Mouse (Mus musculus): ENCODE measurements around the gene Rab43.

The Rab43 gene

GRCm38 (mm10) chr6:87750184-87750910, 61.6 kb downstream of the Rab43 start:
- in situ Hi-C loops (cut with MboI): no loop called here

GRCm38 (mm10) chr6:87748531-87748930, 63.4 kb downstream of the Rab43 start:
- in situ Hi-C loops (cut with MboI): no loop called here

- in situ Hi-C loops (cut with MboI): no loop called here
Measured at GRCm38 (mm10) chr6:87748078-87748477, 63.9 kb downstream of the Rab43 start.

GRCm38 (mm10) chr6:87746849-87747248, 65.1 kb downstream of the Rab43 start:
- in situ Hi-C loops (cut with MboI): no loop called here

GRCm38 (mm10) chr6:87746059-87746458, 65.9 kb downstream of the Rab43 start:
- in situ Hi-C loops (cut with MboI): no loop called here

GRCm38 (mm10) chr6:87745301-87745700, 66.7 kb downstream of the Rab43 start:
- in situ Hi-C loops (cut with MboI): no loop called here

- in situ Hi-C loops (cut with MboI): no loop called here
Measured at GRCm38 (mm10) chr6:87744632-87745031, 67.3 kb downstream of the Rab43 start.

- in situ Hi-C loops (cut with MboI): no loop called here
Measured at GRCm38 (mm10) chr6:87743281-87743680, 68.7 kb downstream of the Rab43 start.

- in situ Hi-C loops (cut with MboI): no loop called here
Measured at GRCm38 (mm10) chr6:87742804-87743203, 69.2 kb downstream of the Rab43 start.

GRCm38 (mm10) chr6:87741978-87742377, 70.0 kb downstream of the Rab43 start:
- in situ Hi-C loops (cut with MboI): no loop called here

GRCm38 (mm10) chr6:87740496-87740895, 71.5 kb downstream of the Rab43 start:
- in situ Hi-C loops (cut with MboI): no loop called here

GRCm38 (mm10) chr6:87739898-87740297, 72.1 kb downstream of the Rab43 start:
- in situ Hi-C loops (cut with MboI): no loop called here

All from mature B cell (primary cell).